Comparison of ENCODE assay signal across 23 mouse cellular contexts in the genomic region with DNA sequence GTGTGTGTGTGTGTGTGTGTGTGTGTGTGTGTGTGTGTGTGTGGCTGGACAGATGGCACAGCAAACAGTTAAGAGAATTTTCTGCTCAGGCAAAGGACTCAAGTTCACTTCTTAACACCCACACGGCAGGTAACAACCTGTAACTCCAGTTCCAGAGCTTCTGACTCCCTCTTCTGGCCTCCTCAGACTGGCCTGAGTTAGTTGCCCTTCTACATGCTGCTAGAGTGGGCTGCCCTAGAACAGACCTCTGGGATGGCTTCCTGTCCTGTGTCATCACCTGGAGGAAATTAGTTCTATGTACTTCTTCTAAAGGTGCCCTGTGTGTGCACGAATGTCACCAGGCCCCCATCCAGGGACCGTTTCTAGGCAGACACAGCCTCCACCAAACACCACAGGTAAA. TPM values are rescaled to one million over a fixed set of nuclear protein-coding genes. Genes with fewer than 3 reads are reported as not detected.
A peak's percentile ranks its signal among the peaks of the same experiment; 100 is the strongest.
DNase-seq lines count a peak whose midpoint lies in the region; ATAC-seq and TF ChIP-seq lines count a peak whose summit lies in the region.
"Had no signal": no experiment of that assay in that cellular context is flagged by ENCODE, and none has a peak within 500 bp of the region (broad histone marks: within the 10 kb centered on the region; RNA-seq: fewer than 3 reads in every experiment).

No protein-coding gene starts in this region.

- no peak overlapping the region for H3K9ac ChIP-seq in forebrain, postnatal 0 days
- H3K9ac ChIP-seq in forebrain, embryonic 14.5 days (ENCODE audit: low read length), result no peak overlapping the region
- H3K9ac ChIP-seq in heart, embryonic 16.5 days (ENCODE audit: low read length), result no peak overlapping the region
- H3K9ac ChIP-seq: embryonic facial prominence, embryonic 15.5 days; hindbrain, embryonic 12.5 days; intestine, embryonic 15.5 days; limb, embryonic 15.5 days; neural tube, embryonic 12.5 days had no signal

- H3K9me3 ChIP-seq in forebrain, postnatal 0 days (ENCODE audit: low read length), result no peaks in the 10 kb centered on the region
- no peaks in the 10 kb centered on the region for H3K9me3 ChIP-seq in forebrain, embryonic 14.5 days (replicated peaks; ENCODE audit: control insufficient read depth, low read length)
- H3K9me3 ChIP-seq in heart, embryonic 16.5 days (replicated peaks; ENCODE audit: control insufficient read depth, low read length), result no peaks in the 10 kb centered on the region
- no peaks in the 10 kb centered on the region for H3K9me3 ChIP-seq in megakaryocyte, embryonic 14.5 days
- H3K9me3 ChIP-seq: embryonic facial prominence, embryonic 15.5 days; forebrain, embryonic 10.5 days; hindbrain, embryonic 12.5 days; intestine, embryonic 15.5 days; limb, embryonic 15.5 days; neural tube, embryonic 12.5 days had no signal

- H3K4me1 ChIP-seq in forebrain, postnatal 0 days (ENCODE audit: insufficient read depth), result peaks cover 11% of the 10 kb centered on the region
- peaks cover 15% of the 10 kb centered on the region for H3K4me1 ChIP-seq in forebrain, embryonic 14.5 days (ENCODE audit: control insufficient read depth, insufficient read depth, low read length)
- H3K4me1 ChIP-seq in heart, embryonic 16.5 days (ENCODE audit: control insufficient read depth, insufficient read depth, low read length), result peaks cover 64% of the 10 kb centered on the region
- peaks cover 81% of the 10 kb centered on the region for H3K4me1 ChIP-seq in megakaryocyte, embryonic 14.5 days
- peaks cover 38% of the 10 kb centered on the region for H3K4me1 ChIP-seq in olfactory bulb, adult 2 months (ENCODE audit: control insufficient read depth, insufficient read depth, low read length)

- no peak for ATAC-seq in forebrain, postnatal 0 days
- ATAC-seq in forebrain, embryonic 14.5 days, result no peak
- ATAC-seq in heart, embryonic 16.5 days (replicated peaks; ENCODE audit: extremely low read depth, insufficient read depth, low FRiP score), result no peak
- ATAC-seq in megakaryocyte, adult 5-6 weeks (ENCODE audit: poor library complexity, severe bottlenecking), result no peak
- ATAC-seq: intestine, embryonic 15.5 days had no signal

- H3K4me2 ChIP-seq in forebrain, postnatal 0 days (ENCODE audit: low read depth), result peak overlapping the region; percentile 70; the same call in 1 of the 2 replicates
- no peak overlapping the region for H3K4me2 ChIP-seq in forebrain, embryonic 14.5 days (ENCODE audit: low read length)
- H3K4me2 ChIP-seq in heart, embryonic 16.5 days (ENCODE audit: low read depth, low read length), result peak overlapping the region; percentile 76; the same call in 1 of the 2 replicates

- no peak for TF ChIP-seq CTCF in forebrain, postnatal 0 days (IDR thresholded peaks at IDR 0.05; ENCODE audit: low read depth)
- no peak for TF ChIP-seq CTCF in olfactory bulb, adult 2 months (IDR thresholded peaks at IDR 0.05; ENCODE audit: insufficient read depth, low read depth, low read length)

- no peaks in the 10 kb centered on the region for H3K36me3 ChIP-seq in forebrain, postnatal 0 days (ENCODE audit: insufficient read depth)
- H3K36me3 ChIP-seq in forebrain, embryonic 14.5 days (ENCODE audit: control insufficient read depth, insufficient read depth, low read length), result no peaks in the 10 kb centered on the region
- no peaks in the 10 kb centered on the region for H3K36me3 ChIP-seq in heart, embryonic 16.5 days (ENCODE audit: control insufficient read depth, insufficient read depth)
- H3K36me3 ChIP-seq in megakaryocyte, embryonic 14.5 days (replicated peaks; ENCODE audit: low read length), result peaks cover 58% of the 10 kb centered on the region
- H3K36me3 ChIP-seq: embryonic facial prominence, embryonic 15.5 days; forebrain, embryonic 10.5 days; hindbrain, embryonic 12.5 days; intestine, embryonic 15.5 days; limb, embryonic 15.5 days; neural tube, embryonic 12.5 days had no signal

- DNase-seq in forebrain, postnatal 0 days, result no peak
- no peak for DNase-seq in forebrain, embryonic 14.5 days (ENCODE audit: low spot score)
- DNase-seq in heart, adult 8-10 months (ENCODE audit: low spot score), result no peak
- DNase-seq in thymus, adult 18-20 months, result no peak
- DNase-seq: adrenal gland, adult 2 months; cerebellum, postnatal 14 days; embryo, embryonic 11 days; gastrocnemius, postnatal 36 days; layer of hippocampus, adult 9-11 months; lung, adult 18-20 months; lung, postnatal 4 days; midbrain, embryonic 14.5 days had no signal

- H3K27me3 ChIP-seq in forebrain, postnatal 0 days (ENCODE audit: insufficient read depth, low read length), result no peaks in the 10 kb centered on the region
- no peaks in the 10 kb centered on the region for H3K27me3 ChIP-seq in forebrain, embryonic 14.5 days (replicated peaks; ENCODE audit: control insufficient read depth, insufficient read depth, low read length)
- H3K27me3 ChIP-seq in heart, embryonic 16.5 days (ENCODE audit: control insufficient read depth, insufficient read depth, low read length), result no peaks in the 10 kb centered on the region
- H3K27me3 ChIP-seq in megakaryocyte, embryonic 14.5 days (replicated peaks), result no peaks in the 10 kb centered on the region
- H3K27me3 ChIP-seq: embryonic facial prominence, embryonic 15.5 days; hindbrain, embryonic 12.5 days; intestine, embryonic 15.5 days; limb, embryonic 15.5 days; neural tube, embryonic 12.5 days had no signal

- no peak overlapping the region for H3K27ac ChIP-seq in forebrain, postnatal 0 days (ENCODE audit: low read depth, low read length)
- no peak overlapping the region for H3K27ac ChIP-seq in forebrain, embryonic 14.5 days (ENCODE audit: low read depth, low read length)
- H3K27ac ChIP-seq in heart, embryonic 16.5 days (ENCODE audit: low read length), result no peak overlapping the region
- H3K27ac ChIP-seq in olfactory bulb, adult 2 months (ENCODE audit: insufficient read depth, low read depth, low read length), result no peak overlapping the region
- H3K27ac ChIP-seq: embryonic facial prominence, embryonic 15.5 days; forebrain, embryonic 10.5 days; hindbrain, embryonic 12.5 days; intestine, embryonic 15.5 days; kidney, postnatal 0 days; limb, embryonic 15.5 days; neural tube, embryonic 12.5 days had no signal

- WGBS in forebrain, postnatal 0 days, result 93% methylated on average over 3 of the region's 3 CpGs
- WGBS in forebrain, embryonic 14.5 days, result 90% methylated on average over 3 of the region's 3 CpGs
- 77% methylated on average over 3 of the region's 3 CpGs for WGBS in heart, embryonic 16.5 days
- WGBS in olfactory bulb, adult 2 months, result 85% methylated on average over 3 of the region's 3 CpGs

- H3K4me3 ChIP-seq in forebrain, postnatal 0 days (ENCODE audit: low read depth, low read length), result no peak overlapping the region
- H3K4me3 ChIP-seq in forebrain, embryonic 14.5 days (ENCODE audit: low read depth, low read length), result no peak overlapping the region
- H3K4me3 ChIP-seq in heart, embryonic 16.5 days (ENCODE audit: low read length), result no peak overlapping the region
- H3K4me3 ChIP-seq in megakaryocyte, embryonic 14.5 days (replicated peaks), result peak overlapping the region; percentile 96
- 0 out of 2 replicates have a peak overlapping the region, but pooled peaks have one; percentile 16 for H3K4me3 ChIP-seq in olfactory bulb, adult 2 months (ENCODE audit: insufficient read depth, low read depth, low read length)
- H3K4me3 ChIP-seq: embryonic facial prominence, embryonic 15.5 days; hindbrain, embryonic 12.5 days; intestine, embryonic 15.5 days; limb, embryonic 15.5 days; neural tube, embryonic 12.5 days had no signal

- TF ChIP-seq POLR2A in olfactory bulb, adult 2 months (IDR thresholded peaks at IDR 0.05; ENCODE audit: insufficient read depth, low read depth, low read length), result no peak

RNA-seq across cellular contexts. Expression of a gene that starts 2.9 kb away (rescaled TPM):
- 30.0 and 33.2 TPM in 2 replicates for total RNA-seq in forebrain, postnatal 0 days (2014; rRNA removed)
- 2.0 and 2.7 TPM in 2 replicates for polyA plus RNA-seq in forebrain, postnatal 0 days (2015; fragmentation: Nextera tagmentation; extraction: Ambion mirVana)
- 4.7 and 7.2 TPM in 2 replicates for polyA plus RNA-seq in forebrain, embryonic 14.5 days (2014; fragmentation: Nextera tagmentation; extraction: Ambion mirVana)
- 3.3 TPM in 2 replicates for polyA plus RNA-seq in heart, embryonic 16.5 days (2015; fragmentation: Nextera tagmentation; extraction: Ambion mirVana)
- total RNA-seq in heart, adult 8-10 months (2022), result 1 to 10 TPM; 5.9 to 8.2 (median 6.5) TPM
- polyA plus RNA-seq in megakaryocyte, embryonic 14.5 days (2012; ENCODE audit: insufficient read depth, low replicate concordance), result 46.5 and 208 TPM in 2 replicates
- 6.4 and 6.8 TPM in 2 replicates for total RNA-seq in megakaryocyte, adult 5-6 weeks (2015)
- total RNA-seq in megakaryocyte, adult 5-6 weeks (2017), result 5.2 and 10.8 TPM in 2 replicates
- polyA plus RNA-seq in olfactory bulb, adult 2 months (2012; ENCODE audit: insufficient read depth, insufficient read length, low replicate concordance, missing spikeins), result not detected in 2 replicates

Comparison
In these comparisons a context has a peak if more than half of its experiments do, and no peak if none do; other contexts are left out.
1. H3K4me3 ChIP-seq: peak in megakaryocyte, embryonic 14.5 days (single experiment) and olfactory bulb, adult 2 months (single experiment); none in forebrain, postnatal 0 days (single experiment), forebrain, embryonic 14.5 days (single experiment) and heart, embryonic 16.5 days (single experiment).